Mouse (Mus musculus) neural tube, embryonic 14.5 days (tissue): Measurements from ENCODE around the gene Traf7. TPM values are rescaled to one million over a fixed set of nuclear protein-coding genes. Genes with fewer than 3 reads are reported as not detected.

ENCODE experiments used
- ATAC-seq: fragments of 200-750 bp; cut with Nextera tagmentation; 2 replicates; pipeline ENCODE4 v1.8.0; 2017; ENCODE audit warnings: low read depth, mild to moderate bottlenecking, moderate TSS enrichment, moderate library complexity
- H3K27ac ChIP-seq: fragments of 300-500 bp; sonication (generic); 2 replicates; pipeline ENCODE4 v1.5.1; 2014; ENCODE audit warnings: low read depth, mild to moderate bottlenecking, control low read depth, low read length, moderate library complexity, mixed read lengths
- H3K27me3 ChIP-seq: fragments of 300-500 bp; sonication (generic); 2 replicates; pipeline ENCODE4 v1.6.1; 2014; ENCODE audit warnings: low read length; ENCODE audit not compliant: control insufficient read depth, insufficient read depth
- H3K36me3 ChIP-seq: fragments of 300-500 bp; sonication (generic); 2 replicates; pipeline ENCODE4 v1.6.1; 2014; ENCODE audit warnings: low read length, mixed read lengths; ENCODE audit not compliant: control insufficient read depth, insufficient read depth
- H3K4me1 ChIP-seq: fragments of 300-500 bp; sonication (generic); 2 replicates; pipeline ENCODE4 v1.6.1; 2014; ENCODE audit warnings: low read length; ENCODE audit not compliant: control insufficient read depth, insufficient read depth
- H3K4me2 ChIP-seq: fragments of 300-500 bp; sonication (generic); 2 replicates; pipeline ENCODE4 v1.6.1; 2014; ENCODE audit warnings: mild to moderate bottlenecking, low read depth, low read length, control low read depth
- H3K4me3 ChIP-seq: fragments of 300-500 bp; sonication (generic); 2 replicates; pipeline ENCODE4 v1.5.1; 2014; ENCODE audit warnings: low read depth, low read length, control low read depth, mixed read lengths
- H3K9ac ChIP-seq: fragments of 300-500 bp; sonication (generic); replicated peaks from 2 replicates; pipeline ENCODE4 v1.6.1; 2014; ENCODE audit warnings: low read depth, mild to moderate bottlenecking, control low read depth, low read length, mixed read lengths
- H3K9me3 ChIP-seq: fragments of 300-500 bp; sonication (generic); 2 replicates; pipeline ENCODE4 v1.6.1; 2016; ENCODE audit warnings: low read length; ENCODE audit not compliant: control insufficient read depth
- WGBS: fragments of 180-500 bp; shearing (Covaris S2); extraction: QIAGEN DNeasy Blood & Tissue Kit; methylation state at CpG from one replicate; pipeline ENCODE4 v1.1.7; 2014; 5-methylcytosine and 5-hydroxymethylcytosine counted together
- polyA plus RNA-seq: library from polyadenylated mRNA; unstranded; fragments of >200 nt; fragmentation: Nextera tagmentation; extraction: Ambion mirVana; gene quantifications from 2 replicates; pipeline ENCODE4 v1.2.1, GENCODE M21; 2014

Traf7 gene
- polyA plus RNA-seq, 1 experiment from 2014 or later: 76.6 TPM

DNA sequence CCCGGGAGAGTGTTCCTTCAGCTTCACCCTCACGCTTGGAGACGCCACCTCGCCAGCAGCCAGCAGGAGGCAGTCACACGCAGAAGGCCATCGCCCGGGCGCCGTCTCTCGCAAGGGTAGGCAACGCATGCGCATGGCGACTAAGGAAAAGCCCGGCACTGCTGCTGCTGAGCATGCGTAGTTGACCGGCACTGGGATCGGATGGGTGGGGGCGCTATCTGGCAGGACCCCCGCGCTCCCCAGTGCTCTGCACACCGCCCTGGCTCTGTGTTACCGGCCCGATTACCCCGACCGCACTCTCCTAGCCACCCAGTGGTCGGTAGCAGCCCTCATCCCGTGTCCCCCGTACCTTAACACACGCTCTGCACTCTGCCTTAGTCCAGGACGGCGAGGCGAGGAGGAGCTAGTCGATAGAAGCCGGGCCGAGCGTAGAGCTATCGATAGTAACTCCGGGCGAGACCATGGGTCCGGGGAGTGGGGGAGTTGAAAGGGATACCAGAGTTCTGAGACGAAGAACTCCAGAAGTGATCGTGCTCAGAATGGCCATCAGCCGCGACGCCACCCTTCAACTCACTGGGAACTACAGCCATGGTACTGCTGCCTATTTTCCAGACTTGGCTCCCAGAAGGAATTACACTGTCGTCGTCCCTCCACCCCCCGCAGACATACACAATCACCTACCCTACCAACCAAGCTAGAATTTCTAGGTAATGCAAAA lies 48.9 kb downstream of the Traf7 start, which contains the start of gene Mlst8:
Gene Mlst8, minus strand, starts transcription at position 416 of the 718 bp plus-strand sequence.
- Histone ChIP-seq H3K4me2 (peak within 1 kb of the TSS; percentile 75), H3K27me3 (no peaks in the 10 kb centered on the region), H3K27ac (peak within 1 kb of the TSS; percentile 95), H3K9ac (peak within 1 kb of the TSS; percentile 78), H3K9me3 (no peaks in the 10 kb centered on the region), H3K36me3 (peaks cover 28% of the 10 kb centered on the region), H3K4me3 (peak within 1 kb of the TSS; percentile 70), H3K4me1 (peaks cover 11% of the 10 kb centered on the region)
- peak; percentile 93 for ATAC-seq
- WGBS: 0% methylated on average over 48 of the region's 48 CpGs

DNA sequence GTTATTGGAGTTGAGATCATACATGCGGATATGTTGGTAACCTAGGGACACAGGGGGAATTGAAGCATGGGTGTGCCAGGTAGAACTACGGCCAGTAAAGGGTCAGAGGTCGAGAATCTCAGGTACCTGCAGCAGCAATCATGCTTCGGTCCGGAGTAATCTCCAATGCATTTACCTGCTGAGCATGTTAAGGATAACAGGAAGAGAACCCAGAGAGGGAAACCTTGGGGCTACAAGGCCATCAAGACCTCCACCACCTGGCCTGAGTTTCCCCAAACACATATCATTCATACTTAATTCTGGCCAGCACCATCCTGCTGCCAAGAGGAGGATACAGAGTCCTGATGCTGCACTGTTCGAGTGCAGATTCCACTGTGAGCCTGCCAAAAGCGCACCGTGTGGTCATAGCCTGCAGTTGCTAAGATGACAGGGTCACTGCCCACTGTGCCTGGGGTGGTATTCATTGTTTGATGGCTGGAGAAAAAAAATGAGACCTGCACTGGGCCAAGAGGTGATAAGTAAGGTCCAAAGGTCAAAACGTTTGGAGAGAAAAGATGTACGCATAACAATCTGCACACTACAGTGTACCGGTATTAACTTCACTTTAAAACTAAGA lies 49.6 kb downstream of the Traf7 start:
- WGBS: 57% methylated on average over 11 of the region's 11 CpGs
- peak; percentile 23 for ATAC-seq
- peak overlapping the region; percentile 75 for H3K4me2 ChIP-seq
- H3K4me3 ChIP-seq: peak overlapping the region; percentile 70
- H3K36me3 ChIP-seq: peaks cover 29% of the 10 kb centered on the region
- H3K9ac ChIP-seq: peak overlapping the region; percentile 78
- H3K9me3 ChIP-seq: no peaks in the 10 kb centered on the region
- peaks cover 17% of the 10 kb centered on the region for H3K4me1 ChIP-seq
- H3K27me3 ChIP-seq: no peaks in the 10 kb centered on the region
- 0 out of 2 replicates have a peak overlapping the region, but pooled peaks have one; percentile 34 for H3K27ac ChIP-seq

DNA sequence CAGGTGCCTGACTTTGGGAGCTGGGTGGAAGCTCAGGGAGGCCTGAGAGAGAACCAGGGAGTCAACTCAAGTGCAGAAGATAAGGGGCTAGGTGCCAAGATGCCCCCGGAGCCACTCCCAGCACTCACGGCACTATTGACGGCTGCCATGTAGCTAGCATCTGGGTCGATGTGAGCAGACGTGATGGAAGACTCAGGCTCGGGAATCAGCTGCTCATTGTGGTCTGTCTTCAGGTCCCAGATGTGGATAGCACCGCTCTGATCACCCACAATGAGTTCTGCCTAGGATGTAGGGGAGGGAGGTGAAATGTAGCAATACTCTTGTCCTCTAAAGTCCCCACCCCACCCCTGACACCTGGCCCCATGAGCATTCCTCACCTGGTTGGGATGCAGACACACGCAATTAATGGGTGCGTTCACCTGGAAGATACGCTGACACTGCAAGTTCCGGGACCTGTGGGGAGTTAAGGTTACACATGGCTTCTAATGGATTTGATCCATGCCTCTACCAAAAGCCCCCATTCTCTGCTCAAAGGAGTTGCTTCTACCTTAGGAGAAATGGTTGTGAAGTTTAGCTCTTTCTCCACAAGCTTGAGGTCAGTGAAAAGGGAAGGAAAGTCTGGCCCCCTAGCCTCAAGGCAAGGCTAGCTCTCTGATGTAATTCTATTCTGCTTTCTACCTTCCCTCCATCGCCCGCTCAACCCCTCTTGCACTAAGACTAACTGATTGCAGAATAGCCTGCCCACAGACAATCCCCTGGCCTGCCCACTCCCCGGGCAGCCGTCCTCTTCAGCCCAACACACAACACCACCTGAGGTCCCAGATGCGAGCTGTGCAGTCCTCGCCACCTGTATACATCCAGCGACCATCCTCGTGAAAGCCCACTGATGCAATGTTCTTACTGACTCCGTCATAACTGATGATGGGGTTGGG lies 50.4 kb downstream of the Traf7 start:
- WGBS: 96% methylated on average over 20 of the region's 20 CpGs
- Histone ChIP-seq H3K9me3 (no peaks in the 10 kb centered on the region), H3K27ac (no peak overlapping the region), H3K27me3 (no peaks in the 10 kb centered on the region), H3K36me3 (peaks cover 32% of the 10 kb centered on the region), H3K4me1 (peaks cover 25% of the 10 kb centered on the region), H3K4me2 (peak overlapping the region; percentile 75), H3K9ac (0 out of 2 replicates have a peak overlapping the region, but pooled peaks have one; percentile 78), H3K4me3 (no peak overlapping the region)
- ATAC-seq: no peak

DNA sequence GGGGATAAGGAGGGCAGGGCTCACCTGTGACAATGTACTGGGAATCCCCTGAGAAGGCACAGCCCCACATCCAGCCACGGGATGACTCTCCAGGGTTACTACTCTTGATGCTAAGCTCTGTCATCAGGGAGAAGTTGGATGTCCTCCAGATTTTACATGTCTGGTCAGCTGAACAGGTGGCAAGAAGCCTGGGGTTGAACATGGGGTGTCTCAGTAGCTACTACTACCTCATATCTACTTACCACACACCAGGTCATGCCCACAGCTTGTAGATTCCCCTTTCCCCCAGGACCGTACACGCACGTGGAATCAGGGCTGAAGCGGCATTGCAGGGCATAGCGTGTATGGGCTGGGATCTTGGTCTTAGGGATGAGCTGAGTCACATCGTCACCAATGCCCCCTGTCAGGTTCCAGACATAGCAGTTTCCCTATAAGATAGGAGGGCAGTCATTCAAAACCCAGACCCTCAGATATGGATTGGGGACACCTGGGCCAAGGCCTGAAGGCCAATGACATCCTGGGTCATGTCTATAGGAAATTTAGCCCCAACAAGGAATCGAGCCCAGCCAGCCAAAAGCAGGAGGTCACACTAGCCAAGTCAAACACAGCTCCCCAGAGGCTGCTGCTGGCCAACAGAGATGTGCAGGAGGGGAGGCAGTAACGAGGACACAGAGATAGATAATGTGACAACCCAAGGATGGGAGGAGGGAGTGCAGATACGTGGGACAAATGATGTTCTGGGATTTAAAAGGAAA lies 51.5 kb downstream of the Traf7 start:
- peaks cover 32% of the 10 kb centered on the region for H3K36me3 ChIP-seq
- no peaks in the 10 kb centered on the region for H3K27me3 ChIP-seq
- H3K4me3 ChIP-seq: no peak overlapping the region
- WGBS: 92% methylated on average over 10 of the region's 10 CpGs
- H3K4me1 ChIP-seq: peaks cover 36% of the 10 kb centered on the region
- no peak overlapping the region for H3K9ac ChIP-seq
- H3K27ac ChIP-seq: no peak overlapping the region
- H3K9me3 ChIP-seq: no peaks in the 10 kb centered on the region
- no peak for ATAC-seq
- H3K4me2 ChIP-seq: no peak overlapping the region

DNA sequence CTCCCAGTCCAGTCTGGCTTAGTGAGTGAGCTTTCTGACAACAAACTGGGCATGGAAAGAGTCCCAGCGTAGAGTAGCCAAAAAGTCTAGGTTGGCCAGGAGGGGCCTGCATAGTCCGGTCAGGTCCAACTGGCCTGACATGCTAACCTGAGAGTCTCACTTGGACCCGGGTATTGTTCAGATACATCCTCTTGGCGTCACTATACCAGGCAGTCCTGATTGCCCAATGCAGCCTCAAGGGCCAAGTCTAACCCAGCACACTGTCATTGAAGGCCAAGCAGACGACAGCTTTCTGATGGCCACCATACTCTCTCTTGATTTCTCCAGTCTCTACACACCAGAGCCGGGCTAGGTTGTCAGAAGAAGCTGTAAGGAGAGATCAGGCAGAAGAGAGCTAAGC lies 52.2 kb downstream of the Traf7 start:
- no peak overlapping the region for H3K4me2 ChIP-seq
- 91% methylated on average over 6 of the region's 6 CpGs for WGBS
- no peaks in the 10 kb centered on the region for H3K9me3 ChIP-seq
- no peak overlapping the region for H3K4me3 ChIP-seq
- peaks cover 40% of the 10 kb centered on the region for H3K4me1 ChIP-seq
- no peak overlapping the region for H3K27ac ChIP-seq
- H3K9ac ChIP-seq: no peak overlapping the region
- H3K27me3 ChIP-seq: peaks cover under 1% of the 10 kb centered on the region; the same call in 1 of the 2 replicates
- H3K36me3 ChIP-seq: peaks cover 32% of the 10 kb centered on the region
- ATAC-seq: no peak

DNA sequence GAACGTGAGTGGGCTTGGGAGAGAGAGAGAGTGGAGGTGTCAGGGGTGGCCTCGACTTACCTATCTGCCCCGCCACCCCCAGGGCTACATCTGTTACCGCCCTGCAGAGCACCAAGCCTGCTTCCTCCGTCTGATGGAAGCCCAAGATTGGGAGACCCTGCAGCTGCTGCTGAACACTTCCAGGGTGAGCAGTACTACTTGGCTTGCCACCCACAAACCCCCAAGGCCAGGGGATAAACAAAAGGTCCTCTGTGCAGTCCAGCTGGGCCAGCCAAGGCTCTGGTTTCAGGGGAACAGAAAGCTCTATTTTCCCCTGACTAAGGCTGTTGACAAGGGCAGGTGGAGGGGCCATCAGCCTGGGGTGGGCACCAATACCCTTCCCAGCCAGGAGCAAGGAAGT lies 53.2 kb downstream of the Traf7 start:
- Histone ChIP-seq H3K9ac (no peak overlapping the region), H3K27ac (no peak overlapping the region)

DNA sequence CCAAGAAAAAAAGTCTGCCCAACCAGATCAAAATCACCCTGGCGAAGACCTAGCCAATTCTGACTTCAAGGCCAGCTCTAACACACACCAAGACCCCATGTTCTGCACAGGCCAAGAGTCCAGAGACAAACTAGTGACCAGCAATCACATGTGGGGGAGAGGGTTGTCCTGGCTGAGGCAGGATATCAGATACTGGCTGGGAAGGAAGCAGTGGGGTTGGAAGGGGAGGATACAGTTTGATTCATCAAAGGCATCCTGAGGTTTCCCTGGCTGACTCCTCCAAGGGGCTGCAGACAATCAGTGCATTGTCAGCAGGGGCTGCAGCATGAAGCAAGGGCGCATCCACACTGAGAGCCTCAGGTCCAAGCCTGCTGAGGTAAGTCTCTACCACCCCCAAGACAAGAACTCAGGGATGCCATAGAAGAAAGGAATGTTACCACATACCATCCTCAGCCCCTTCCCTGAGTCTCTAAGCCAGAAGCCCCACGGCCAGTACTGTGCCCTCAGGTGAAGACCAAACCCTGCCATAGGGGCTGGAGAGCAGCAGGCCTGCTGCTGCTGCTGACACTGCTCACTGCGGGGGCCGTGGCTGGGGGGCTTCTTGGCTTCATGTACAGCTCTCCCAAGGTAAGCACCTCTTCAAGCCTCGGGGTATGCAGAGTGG lies 54.0 kb downstream of the Traf7 start, which contains the start of gene Bricd5:
Gene Bricd5, plus strand, starts transcription at position 273 of the 664 bp plus-strand sequence.
- Histone ChIP-seq H3K4me1 (peaks cover 40% of the 10 kb centered on the region), H3K9me3 (no peaks in the 10 kb centered on the region), H3K4me2 (peak within 1 kb of the TSS; percentile 99; the same call in 1 of the 2 replicates), H3K27ac (no peak within 1 kb of the TSS; the same call in 1 of the 2 replicates), H3K27me3 (peaks cover 3% of the 10 kb centered on the region; the same call in 1 of the 2 replicates), H3K36me3 (peaks cover 32% of the 10 kb centered on the region), H3K4me3 (no peak within 1 kb of the TSS), H3K9ac (no peak within 1 kb of the TSS)
- 80% methylated on average over 6 of the region's 6 CpGs for WGBS
- ATAC-seq: no peak

More for the DNA sequence above, 53.2 kb downstream of the Traf7 start:
- Histone ChIP-seq H3K4me2 (no peak overlapping the region), H3K9me3 (no peaks in the 10 kb centered on the region), H3K27me3 (peaks cover 3% of the 10 kb centered on the region; the same call in 1 of the 2 replicates), H3K4me1 (peaks cover 40% of the 10 kb centered on the region), H3K4me3 (no peak overlapping the region), H3K36me3 (peaks cover 32% of the 10 kb centered on the region)
- 89% methylated on average over 5 of the region's 5 CpGs for WGBS
- no peak for ATAC-seq

DNA sequence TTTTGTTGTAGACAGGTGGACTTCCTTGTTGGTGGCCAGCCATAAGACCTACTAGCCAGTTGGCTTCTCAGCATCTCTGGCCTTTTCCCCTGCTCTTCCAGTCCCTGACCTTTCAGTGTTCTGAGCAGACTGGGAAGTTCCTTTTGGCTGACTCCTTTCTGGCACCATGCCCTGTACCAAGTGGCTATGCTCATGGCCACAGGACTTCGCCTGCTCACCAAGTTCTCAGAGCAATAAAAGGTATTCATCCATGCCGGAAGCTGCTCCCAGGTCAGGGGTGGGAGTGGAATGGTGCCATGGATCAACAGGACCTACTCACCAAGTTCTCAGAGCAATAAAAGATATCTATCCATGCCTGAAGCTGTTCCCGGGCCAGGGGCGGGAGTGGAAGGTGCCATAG lies 55.2 kb downstream of the Traf7 start:
- no peak overlapping the region for H3K9ac ChIP-seq
- no peak for ATAC-seq
- H3K27ac ChIP-seq: no peak overlapping the region
- peak overlapping the region; percentile 99 for H3K4me2 ChIP-seq
- H3K9me3 ChIP-seq: no peaks in the 10 kb centered on the region
- peaks cover 3% of the 10 kb centered on the region; the same call in 1 of the 2 replicates for H3K27me3 ChIP-seq
- H3K36me3 ChIP-seq: peaks cover 32% of the 10 kb centered on the region
- peaks cover 31% of the 10 kb centered on the region for H3K4me1 ChIP-seq
- WGBS: 59% methylated on average over 4 of the region's 4 CpGs
- no peak overlapping the region; the same call in 1 of the 2 replicates for H3K4me3 ChIP-seq
